Mouse (Mus musculus) thymus, adult 2 months (tissue): ENCODE measurements around the gene Snx3. TPM values are rescaled to one million over a fixed set of nuclear protein-coding genes. Genes with fewer than 3 reads are reported as not detected.

ENCODE experiments used
- DNase-seq: peaks from one replicate; pipeline ENCODE4 v3.0.0; 2021
- H3K27ac ChIP-seq: fragments of 200-500 bp; 2 replicates; pipeline ENCODE4 v1.5.1; 2012; ENCODE audit warnings: low read length, control low read depth; ENCODE audit not compliant: control insufficient read depth, insufficient read depth
- H3K27me3 ChIP-seq: fragments of 200-500 bp; 2 replicates; pipeline ENCODE4 v1.6.1; 2012; ENCODE audit warnings: mild to moderate bottlenecking, low read length, moderate library complexity, mixed read lengths; ENCODE audit not compliant: control insufficient read depth, insufficient read depth
- H3K36me3 ChIP-seq: fragments of 200-500 bp; 2 replicates; pipeline ENCODE4 v1.6.1; 2012; ENCODE audit warnings: mild to moderate bottlenecking, low read length, moderate library complexity; ENCODE audit not compliant: control insufficient read depth, insufficient read depth
- H3K4me1 ChIP-seq: fragments of 200-500 bp; replicated peaks from 2 replicates; pipeline ENCODE4 v1.6.1; 2012; ENCODE audit warnings: low read length; ENCODE audit not compliant: control insufficient read depth, insufficient read depth
- H3K4me3 ChIP-seq: fragments of 200-500 bp; 2 replicates; pipeline ENCODE4 v1.5.1; 2012; ENCODE audit warnings: mild to moderate bottlenecking, low read length, control low read depth, moderate library complexity; ENCODE audit not compliant: control insufficient read depth, insufficient read depth
- CTCF ChIP-seq: fragments of 200-500 bp; IDR thresholded peaks from 2 replicates; pipeline ENCODE4 v1.5.1; 2012; ENCODE audit warnings: mild to moderate bottlenecking, control low read depth, low read length, moderate library complexity, borderline replicate concordance; ENCODE audit not compliant: control insufficient read depth, poor library complexity, insufficient read depth; ENCODE audit errors: extremely low read depth
- POLR2A ChIP-seq: fragments of 200-500 bp; IDR thresholded peaks from 2 replicates; pipeline ENCODE4 v1.6.1; 2012; ENCODE audit warnings: mild to moderate bottlenecking, low read length, control low read depth, moderate library complexity; ENCODE audit not compliant: control insufficient read depth, poor library complexity, insufficient read depth; ENCODE audit errors: extremely low read depth
- WGBS: fragments of 180-500 bp; shearing (Covaris S2); methylation state at CpG from one replicate; pipeline ENCODE4 v1.1.7; 2018; 5-methylcytosine and 5-hydroxymethylcytosine counted together
- polyA plus RNA-seq: library from polyadenylated mRNA; depleted of rRNA; stranded (reverse); fragments of >200 nt; gene quantifications from 2 replicates; pipeline ENCODE4 v1.2.3, GENCODE M21; 2012; rRNA removed

Snx3 gene
- polyA plus RNA-seq, 1 experiment = 380 TPM

- 7% methylated on average over 45 of the region's 45 CpGs for WGBS
- no peak for TF ChIP-seq CTCF
- TF ChIP-seq POLR2A = no peak
- H3K4me3 ChIP-seq = no peak overlapping the region
- H3K4me1 ChIP-seq = no peaks in the 10 kb centered on the region
- no peak for DNase-seq
- H3K27me3 ChIP-seq = peaks cover 32% of the 10 kb centered on the region
- no peaks in the 10 kb centered on the region for H3K36me3 ChIP-seq
- no peak overlapping the region for H3K27ac ChIP-seq
These were observed 80.1 kb downstream of the Snx3 start for GRCm38 (mm10) chr10:42581694-42582565.

- TF ChIP-seq POLR2A = no peak
- no peak for TF ChIP-seq CTCF
- no peak for DNase-seq
- H3K27ac ChIP-seq = no peak overlapping the region
- WGBS = 4% methylated on average over 44 of the region's 44 CpGs
- H3K36me3 ChIP-seq = no peaks in the 10 kb centered on the region
- no peaks in the 10 kb centered on the region for H3K4me1 ChIP-seq
- no peak overlapping the region for H3K4me3 ChIP-seq
- peaks cover 32% of the 10 kb centered on the region for H3K27me3 ChIP-seq
These were observed 80.8 kb downstream of the Snx3 start for GRCm38 (mm10) chr10:42582566-42583110.

GRCm38 (mm10) chr10:42583157-42583872 lies 81.5 kb downstream of the Snx3 start, which contains the start of the genes Nr2e1 and Ostm1:
Gene Nr2e1 (minus strand): TSS chr10:42583632.
Gene Ostm1 (plus strand): TSS chr10:42583822.
- H3K36me3 ChIP-seq = no peaks in the 10 kb centered on the region
- WGBS = 4% methylated on average over 43 of the region's 43 CpGs
- no peak for DNase-seq
- peaks cover 33% of the 10 kb centered on the region for H3K27me3 ChIP-seq
- no peak within 1 kb of the TSS for H3K27ac ChIP-seq
- H3K4me1 ChIP-seq = no peaks in the 10 kb centered on the region
- no peak within 1 kb of the TSS for H3K4me3 ChIP-seq
- no peak for TF ChIP-seq POLR2A
- no peak for TF ChIP-seq CTCF

GRCm38 (mm10) chr10:42583902-42584435 lies 82.1 kb downstream of the Snx3 start:
- 3% methylated on average over 32 of the region's 32 CpGs for WGBS
- no peak overlapping the region for H3K27ac ChIP-seq
- peaks cover 38% of the 10 kb centered on the region for H3K27me3 ChIP-seq
- no peaks in the 10 kb centered on the region for H3K4me1 ChIP-seq
- no peaks in the 10 kb centered on the region for H3K36me3 ChIP-seq
- no peak overlapping the region for H3K4me3 ChIP-seq
- TF ChIP-seq CTCF = no peak
- no peak for TF ChIP-seq POLR2A
- DNase-seq = no peak

DNA sequence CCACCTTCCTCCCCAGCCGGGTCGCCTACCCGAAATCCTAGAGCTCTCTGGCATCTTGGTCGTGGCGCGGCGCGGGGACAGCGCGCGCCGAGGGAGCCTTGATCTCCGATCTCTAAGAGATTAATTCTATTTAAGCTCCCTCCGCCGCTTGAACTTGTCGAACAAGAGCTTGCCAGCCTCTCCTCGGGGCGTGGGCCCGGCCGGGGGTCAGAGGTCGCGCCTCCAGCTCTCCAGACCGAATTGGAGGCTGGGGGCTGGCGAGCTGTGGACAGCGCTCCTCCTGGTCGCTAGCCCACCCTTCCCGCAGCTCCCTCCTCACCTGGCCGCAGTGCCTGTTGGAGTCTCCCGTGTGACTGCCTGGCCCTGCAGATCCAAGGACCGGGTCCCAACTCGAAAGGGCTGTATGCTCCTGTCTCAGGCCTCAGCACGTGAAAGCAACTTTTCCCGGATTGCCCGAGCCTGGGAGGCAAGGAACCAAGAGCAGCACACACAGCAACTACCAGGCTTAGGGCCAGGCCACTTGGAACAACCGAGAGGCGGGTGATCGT lies 82.7 kb downstream of the Snx3 start:
- no peaks in the 10 kb centered on the region for H3K4me1 ChIP-seq
- H3K27me3 ChIP-seq = peaks cover 36% of the 10 kb centered on the region
- H3K4me3 ChIP-seq = no peak overlapping the region
- 8% methylated on average over 37 of the region's 37 CpGs for WGBS
- DNase-seq = no peak
- H3K36me3 ChIP-seq = no peaks in the 10 kb centered on the region
- TF ChIP-seq CTCF = no peak
- no peak for TF ChIP-seq POLR2A
- no peak overlapping the region for H3K27ac ChIP-seq

Other genes with a start within 250 kb of the Snx3 start
- 76.6 and 83.4 TPM in 2 replicates for gene Foxo3, start 225.3 kb upstream of the Snx3 start, polyA plus RNA-seq
- 3.4 and 3.7 TPM in 2 replicates for gene Afg1l, start 23.5 kb upstream of the Snx3 start, polyA plus RNA-seq
- gene Nr2e1, start 81.6 kb downstream of the Snx3 start, polyA plus RNA-seq = not detected in 2 replicates
- gene Ostm1, start 81.8 kb downstream of the Snx3 start, polyA plus RNA-seq = 63.0 and 69.4 TPM in 2 replicates